Mouse (Mus musculus) lung, postnatal 14 days (tissue): ENCODE data around the gene Abcc12.

ENCODE experiments used
- DNase-seq: peaks from one replicate; pipeline ENCODE4 v3.0.0; 2021

Abcc12 gene

DNA sequence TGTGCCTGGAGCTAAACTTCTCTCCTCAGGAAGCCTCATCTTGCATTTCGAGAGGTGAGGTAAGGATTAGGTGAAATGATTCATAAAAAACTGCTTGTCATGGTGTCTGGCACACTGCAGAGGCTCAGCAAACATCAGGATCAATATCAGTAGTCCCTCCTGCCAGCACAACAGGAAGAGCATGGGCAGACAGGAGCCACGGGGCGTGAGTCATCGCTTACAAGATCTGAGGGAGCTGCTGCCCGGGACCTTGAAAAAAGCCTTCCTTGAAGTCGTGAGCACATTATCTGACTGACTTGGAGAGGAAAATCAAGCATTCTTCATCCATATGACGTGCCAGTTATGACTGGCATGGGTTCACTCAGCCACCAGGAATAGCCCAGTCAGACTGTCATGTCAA lies 79.1 kb downstream of the Abcc12 start:
- no peak for DNase-seq

DNA sequence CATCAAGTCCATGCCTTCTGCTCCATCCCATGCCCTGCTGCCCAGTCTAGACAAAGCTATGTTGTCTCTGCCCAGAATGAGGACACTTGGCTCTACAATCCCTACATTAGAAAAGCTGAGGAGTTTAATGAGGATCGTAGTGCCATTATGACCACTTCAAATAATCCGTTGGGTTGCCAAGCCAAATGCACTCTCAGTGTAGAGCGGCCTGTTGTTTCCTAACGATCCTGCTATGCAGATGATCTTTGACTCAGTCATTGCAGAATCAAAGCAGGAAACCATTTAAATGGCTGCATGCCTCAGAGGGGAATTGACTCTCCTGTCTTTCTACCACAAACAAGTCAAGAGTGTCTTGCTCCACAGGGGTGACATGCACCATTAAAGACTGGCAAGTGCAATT lies 85.4 kb downstream of the Abcc12 start:
- DNase-seq: no peak

DNA sequence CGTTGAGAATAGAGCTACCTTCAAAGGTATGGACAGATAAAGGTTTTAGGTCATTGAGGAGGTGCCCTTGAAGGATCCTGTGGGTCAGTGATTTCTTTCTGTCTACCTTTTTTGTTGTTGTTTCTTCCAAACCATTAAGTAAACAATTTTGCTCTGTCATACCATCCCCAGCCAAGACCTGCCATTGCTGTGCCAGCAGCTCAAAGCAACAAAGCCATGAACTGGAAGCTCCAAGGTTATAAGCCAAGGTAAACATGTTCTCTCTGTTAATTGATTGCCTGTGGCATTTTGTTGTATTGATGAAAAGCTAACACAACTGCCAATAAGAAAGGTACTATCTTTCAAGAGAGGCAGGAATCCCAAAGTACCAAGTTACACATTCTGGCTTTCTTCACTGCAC lies 86.6 kb downstream of the Abcc12 start:
- no peak for DNase-seq

DNA sequence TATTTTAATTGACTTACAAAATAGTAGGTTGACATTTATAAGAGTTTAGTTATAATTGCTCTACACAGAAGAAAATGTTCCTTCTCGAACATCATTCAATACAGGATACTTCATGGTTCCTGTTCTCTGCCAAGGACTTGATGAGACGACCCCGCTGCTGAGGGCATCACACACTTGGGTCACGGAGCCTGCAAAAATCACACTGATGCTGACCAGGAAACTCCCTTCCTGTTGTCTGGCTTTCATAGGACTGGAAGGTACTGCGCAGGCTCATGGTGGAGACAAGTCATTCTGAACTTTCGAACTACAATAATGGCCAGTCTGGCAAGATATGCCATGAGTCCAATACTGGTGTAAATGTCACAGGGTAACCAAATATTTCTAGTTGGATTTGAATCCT lies 95.1 kb downstream of the Abcc12 start:
- DNase-seq: no peak

GRCm38 (mm10) chr8:86484244-86484643 lies 96.2 kb downstream of the Abcc12 start:
- no peak for DNase-seq

DNA sequence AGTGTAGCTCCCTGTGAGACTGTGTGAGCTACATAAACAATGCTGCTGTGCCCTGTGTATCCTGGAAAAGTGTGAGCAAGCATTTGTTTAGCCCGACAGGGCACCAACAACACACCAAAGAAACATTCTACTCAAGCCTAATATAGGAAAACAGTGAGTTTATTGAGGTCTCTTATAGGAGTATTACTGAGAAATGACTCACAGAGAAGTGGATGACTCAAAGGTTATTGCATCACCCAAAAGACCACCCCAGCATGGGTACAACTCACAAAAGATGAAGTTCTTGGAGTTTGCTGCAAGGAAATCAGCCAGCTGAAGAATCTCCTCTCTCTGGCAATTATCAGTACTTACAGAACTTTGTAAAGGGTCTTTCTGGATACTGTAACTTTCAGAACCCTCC lies 98.4 kb downstream of the Abcc12 start:
- DNase-seq: no peak

GRCm38 (mm10) chr8:86475711-86476438 lies 104.6 kb downstream of the Abcc12 start:
- DNase-seq: peak; percentile 24

DNA sequence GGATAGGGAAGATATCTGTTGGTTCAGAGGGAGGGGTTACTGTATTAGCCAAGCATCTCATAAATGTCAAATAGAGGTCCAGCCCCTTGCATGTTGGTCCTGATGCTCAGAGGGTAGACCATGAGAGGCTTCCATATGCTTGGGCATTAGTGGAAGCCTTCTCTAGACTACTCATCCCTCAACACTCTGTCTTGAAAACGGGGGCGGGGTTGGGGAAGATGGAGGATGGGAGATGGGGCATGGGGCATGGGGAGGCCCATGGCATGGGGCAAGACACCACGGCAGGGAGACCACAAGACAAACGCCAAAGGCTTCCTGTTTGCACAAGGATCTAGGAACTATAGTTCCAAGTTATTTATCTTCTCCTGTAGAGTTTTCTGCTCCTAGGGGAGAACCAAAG lies 106.0 kb downstream of the Abcc12 start:
- no peak for DNase-seq

- DNase-seq: no peak
Observed at GRCm38 (mm10) chr8:86473121-86473520, 107.4 kb downstream of the Abcc12 start.

DNA sequence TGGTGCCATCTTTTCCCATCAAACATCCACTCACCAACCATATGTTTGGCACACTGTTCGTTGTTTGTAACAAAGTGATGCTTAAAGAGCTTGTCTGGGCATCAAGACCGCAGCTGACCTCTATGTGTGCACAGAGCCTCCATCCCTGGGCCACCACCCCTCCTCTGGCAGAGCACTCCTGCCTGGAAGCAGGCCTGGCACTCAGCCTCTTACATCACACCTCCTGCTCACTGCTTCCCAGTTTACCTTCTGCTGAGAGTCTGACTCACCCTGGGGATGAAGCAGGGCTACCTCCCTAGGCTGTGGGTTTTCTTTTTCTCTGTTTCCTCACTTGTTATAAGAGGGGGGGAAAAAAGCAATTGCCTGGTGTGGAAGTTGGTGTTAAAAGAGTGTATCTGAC lies 109.8 kb downstream of the Abcc12 start:
- DNase-seq: no peak

DNA sequence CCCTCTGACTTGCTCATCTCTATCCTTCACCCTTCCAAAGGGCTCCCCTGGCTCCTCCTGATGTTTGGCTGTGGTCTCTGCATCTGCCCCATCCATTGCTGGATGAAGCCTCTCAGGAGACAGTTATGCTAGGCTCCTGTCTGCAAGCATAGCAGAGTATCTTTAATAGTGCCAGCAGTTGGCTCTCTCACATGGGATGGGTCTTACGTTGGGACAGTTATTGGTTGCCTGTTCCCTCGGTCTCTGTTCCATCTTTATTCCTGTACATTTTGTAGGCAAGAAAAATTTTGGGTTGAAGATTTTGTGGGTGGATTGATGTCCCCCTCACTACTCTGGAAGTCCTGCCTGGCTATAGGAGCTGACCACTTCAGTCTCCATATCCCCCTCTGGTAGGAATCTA lies 117.3 kb downstream of the Abcc12 start:
- DNase-seq: no peak

GRCm38 (mm10) chr8:86460372-86460771 lies 120.1 kb downstream of the Abcc12 start:
- DNase-seq: no peak

DNA sequence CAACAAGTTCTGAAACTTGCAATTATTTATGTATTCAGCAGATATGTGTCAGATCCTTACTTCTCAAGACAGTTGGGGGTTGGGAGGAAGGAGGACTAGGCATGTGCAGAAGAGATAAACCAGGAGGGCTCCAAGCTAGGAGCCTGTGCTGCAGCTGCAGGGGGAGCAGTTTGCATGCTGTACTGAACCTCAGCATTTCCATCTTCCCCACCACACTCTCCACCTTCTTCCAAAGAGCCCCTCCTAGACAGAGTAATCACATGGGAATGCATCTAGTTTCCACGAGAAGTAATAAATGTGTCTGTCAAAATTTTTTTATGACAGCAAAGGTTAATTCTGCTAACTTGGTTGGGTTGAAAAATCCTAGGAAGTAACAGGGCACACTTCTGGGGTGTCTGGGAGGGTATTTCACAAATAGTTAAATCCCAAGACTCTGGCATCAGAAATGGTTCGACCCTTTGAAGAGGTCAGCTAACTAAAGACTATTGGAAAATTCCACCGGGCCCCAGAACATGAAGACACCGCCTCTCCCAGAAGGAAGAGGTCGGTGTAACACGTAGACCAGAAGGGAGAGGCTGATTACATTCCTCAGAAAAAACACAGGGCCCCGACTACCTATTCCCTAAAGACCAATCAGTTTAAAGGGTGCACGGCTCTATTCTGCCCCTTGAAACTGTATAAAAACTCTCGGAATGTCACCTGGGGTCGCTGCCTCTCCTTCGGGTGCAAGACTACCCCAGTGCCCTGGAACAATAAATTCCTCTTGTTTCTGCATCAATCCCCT lies 126.6 kb downstream of the Abcc12 start:
- no peak for DNase-seq

GRCm38 (mm10) chr8:86449870-86450515 lies 130.5 kb downstream of the Abcc12 start:
- no peak for DNase-seq

DNA sequence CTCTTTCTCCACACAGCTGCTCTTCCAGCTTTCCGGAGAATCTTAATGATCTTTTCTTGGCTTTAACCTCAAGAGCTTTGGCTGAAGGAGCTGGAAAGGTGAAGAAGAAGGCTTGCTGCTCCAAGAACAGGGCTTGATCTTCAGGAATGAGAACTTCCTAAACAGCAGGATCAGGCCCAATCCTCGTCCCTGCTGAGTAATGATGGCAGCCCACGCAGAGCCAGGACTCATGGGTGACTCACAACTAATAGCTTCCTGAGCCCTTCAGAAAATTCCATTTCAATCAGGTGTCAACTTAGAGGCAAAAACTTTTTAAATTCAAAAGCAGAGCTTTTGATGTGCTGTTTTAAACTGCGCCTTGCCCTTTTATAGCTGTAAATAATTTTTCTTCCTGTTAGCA lies 135.0 kb downstream of the Abcc12 start:
- no peak for DNase-seq

DNA sequence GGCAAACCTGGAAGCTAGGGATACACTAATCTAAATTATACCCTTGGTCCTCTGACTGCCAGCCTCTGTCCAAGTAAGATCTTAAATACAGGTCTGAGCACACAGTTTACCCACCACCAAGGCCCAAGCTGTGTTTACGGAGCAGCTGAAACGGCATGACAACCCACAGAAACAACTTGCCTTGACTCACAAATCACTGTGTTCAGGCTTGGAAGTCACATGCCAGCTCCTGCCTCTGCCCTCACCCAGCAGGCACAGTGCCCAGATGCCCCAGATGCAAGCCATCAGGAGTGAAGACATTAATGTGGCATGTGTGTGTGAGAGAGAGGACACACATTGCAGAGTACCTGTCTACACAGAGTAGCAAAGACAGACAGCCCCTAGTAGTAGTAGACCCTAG lies 136.7 kb downstream of the Abcc12 start:
- DNase-seq: peak; percentile 2

DNA sequence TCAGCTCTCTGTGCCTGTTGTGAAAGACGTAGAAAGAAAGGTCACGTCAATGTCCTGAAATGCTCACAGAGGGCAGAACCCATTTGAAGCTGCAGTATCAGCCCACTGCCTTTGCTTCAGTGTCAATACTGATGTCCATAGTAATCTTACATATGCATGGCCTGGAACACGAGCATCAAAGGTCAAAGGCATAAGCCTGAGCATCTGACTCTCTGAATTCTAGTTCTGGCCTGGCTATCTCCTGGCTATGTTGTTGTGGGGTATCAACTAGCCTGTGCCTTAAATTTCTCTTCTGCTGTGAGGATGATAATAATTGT lies 141.5 kb downstream of the Abcc12 start:
- no peak for DNase-seq

DNA sequence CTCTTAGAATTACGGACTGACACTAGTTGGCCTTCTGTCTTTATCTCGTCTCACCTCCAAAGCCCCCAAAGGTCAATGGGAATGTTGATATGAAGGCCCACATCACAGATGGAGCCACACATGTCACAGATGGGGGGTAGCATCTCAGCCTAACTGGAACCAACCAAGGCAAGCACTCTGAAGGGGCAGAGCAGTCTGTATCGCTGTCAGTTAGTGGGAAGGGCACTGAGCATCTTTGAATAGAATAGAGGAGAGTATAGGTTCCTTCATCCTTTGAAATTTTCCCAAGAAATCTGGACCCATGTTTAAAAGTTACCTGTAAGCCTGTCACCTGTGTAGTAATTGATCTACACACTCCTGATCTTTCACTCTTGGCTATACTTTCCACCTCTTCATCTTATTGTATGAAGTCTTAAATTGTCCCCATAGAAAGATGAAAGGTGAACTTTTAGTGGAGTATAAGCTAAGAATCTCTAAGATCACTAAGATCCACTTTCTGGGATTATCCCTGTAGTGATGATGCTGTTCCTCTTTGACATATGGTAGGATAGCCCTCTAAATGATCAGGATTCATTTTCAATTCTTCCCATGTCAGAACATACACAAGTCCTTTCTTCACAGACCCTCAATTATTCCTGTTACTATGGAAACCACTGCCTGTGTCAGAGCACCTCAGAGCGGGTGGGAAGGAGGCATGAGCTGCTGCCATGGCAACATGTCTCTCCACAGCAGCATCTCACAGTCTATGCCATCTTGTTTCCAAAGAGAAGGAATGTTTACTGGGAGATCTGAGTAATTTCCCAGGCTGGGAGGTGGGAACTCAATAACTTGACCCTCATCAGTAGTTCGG lies 142.1 kb downstream of the Abcc12 start:
- no peak for DNase-seq

DNA sequence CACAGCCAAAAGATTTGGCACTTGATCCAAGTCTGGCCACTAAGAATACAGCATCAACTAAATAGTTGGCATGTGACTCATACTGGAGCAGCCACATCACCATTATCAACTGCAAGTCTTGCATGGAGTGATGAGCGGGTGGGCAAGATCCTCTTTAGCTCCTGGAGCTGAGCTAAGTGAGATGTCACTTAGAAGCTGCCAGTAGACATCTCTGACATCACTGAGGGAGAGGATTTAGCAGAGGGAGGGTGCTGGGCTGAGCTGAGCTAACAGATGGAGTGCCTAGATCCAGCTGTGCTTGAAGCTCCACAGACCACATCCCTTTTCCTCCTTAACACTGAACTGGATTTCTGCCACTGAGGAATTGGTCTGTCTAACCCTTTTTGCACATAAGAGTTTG lies 143.1 kb downstream of the Abcc12 start:
- no peak for DNase-seq
